Mouse (Mus musculus): Measurements from ENCODE around the gene Icosl. TPM values are rescaled to one million over a fixed set of nuclear protein-coding genes. Genes with fewer than 3 reads are reported as not detected.

Gene Icosl
- polyA plus RNA-seq, 1 experiment: 19.0 TPM

GRCm38 (mm10) chr10:78074977-78075376, 5.9 kb downstream of the Icosl start:
- no peaks in the 10 kb centered on the region for H3K27me3 ChIP-seq (replicated peaks; ENCODE audit: control insufficient read depth, insufficient read depth, low read length)
- H3K4me1 ChIP-seq (ENCODE audit: control insufficient read depth, insufficient read depth, low read length): no peaks in the 10 kb centered on the region
- H3K36me3 ChIP-seq (ENCODE audit: control insufficient read depth, insufficient read depth, low read length): no peaks in the 10 kb centered on the region; the same call in 1 of the 2 replicates
- no peak for DNase-seq
- H3K27ac ChIP-seq (ENCODE audit: insufficient read depth, low read depth, low read length): no peak overlapping the region
- WGBS: 85% methylated on average over 11 of the region's 11 CpGs
- TF ChIP-seq POLR2A (IDR thresholded peaks at IDR 0.05; ENCODE audit: low read depth, low read length) (no peak), CTCF (conservative IDR thresholded peaks at IDR 0.05; ENCODE audit: insufficient read depth, insufficient read length, low read depth, low read length) (no peak)
- H3K4me3 ChIP-seq (ENCODE audit: insufficient read depth, low read depth, low read length): no peak overlapping the region

DNA sequence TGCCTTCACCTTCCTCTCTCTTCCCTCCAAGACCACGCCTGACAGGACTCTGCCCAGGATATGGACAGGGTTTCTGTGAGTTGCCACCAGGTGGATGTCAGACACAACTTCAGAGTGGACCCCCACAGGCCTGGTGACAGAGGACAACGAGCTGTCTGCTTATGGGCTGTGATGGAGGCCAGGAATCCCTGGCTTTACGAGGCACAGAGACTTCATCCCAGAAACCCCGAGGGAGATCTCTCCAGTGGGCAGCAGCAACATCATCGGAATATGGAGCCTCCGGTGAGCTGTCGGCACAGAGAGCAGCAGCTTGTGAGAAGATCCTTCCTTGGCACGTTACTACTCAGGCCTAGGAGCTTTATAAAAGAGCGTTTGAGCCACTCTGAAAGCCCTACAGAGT, 8.8 kb downstream of the Icosl start:
- Histone ChIP-seq H3K36me3 (ENCODE audit: control insufficient read depth, insufficient read depth, low read length) (no peaks in the 10 kb centered on the region; the same call in 1 of the 2 replicates), H3K27me3 (replicated peaks; ENCODE audit: control insufficient read depth, insufficient read depth, low read length) (no peaks in the 10 kb centered on the region), H3K4me1 (ENCODE audit: control insufficient read depth, insufficient read depth, low read length) (no peaks in the 10 kb centered on the region), H3K27ac (ENCODE audit: insufficient read depth, low read depth, low read length) (no peak overlapping the region), H3K4me3 (ENCODE audit: insufficient read depth, low read depth, low read length) (no peak overlapping the region)
- DNase-seq: no peak
- 85% methylated on average over 9 of the region's 9 CpGs for WGBS
- TF ChIP-seq CTCF (conservative IDR thresholded peaks at IDR 0.05; ENCODE audit: insufficient read depth, insufficient read length, low read depth, low read length) (no peak), POLR2A (IDR thresholded peaks at IDR 0.05; ENCODE audit: low read depth, low read length) (no peak)

- TF ChIP-seq CTCF (conservative IDR thresholded peaks at IDR 0.05; ENCODE audit: insufficient read depth, insufficient read length, low read depth, low read length) (no peak), POLR2A (IDR thresholded peaks at IDR 0.05; ENCODE audit: low read depth, low read length) (no peak)
- DNase-seq: no peak
- no peaks in the 10 kb centered on the region for H3K4me1 ChIP-seq (ENCODE audit: control insufficient read depth, insufficient read depth, low read length)
- H3K27me3 ChIP-seq (replicated peaks; ENCODE audit: control insufficient read depth, insufficient read depth, low read length): no peaks in the 10 kb centered on the region
- 74% methylated on average over 5 of the region's 5 CpGs for WGBS
- no peak overlapping the region for H3K27ac ChIP-seq (ENCODE audit: insufficient read depth, low read depth, low read length)
- no peaks in the 10 kb centered on the region; the same call in 1 of the 2 replicates for H3K36me3 ChIP-seq (ENCODE audit: control insufficient read depth, insufficient read depth, low read length)
- H3K4me3 ChIP-seq (ENCODE audit: insufficient read depth, low read depth, low read length): no peak overlapping the region
Measured at GRCm38 (mm10) chr10:78078276-78078675, 9.2 kb downstream of the Icosl start.

DNA sequence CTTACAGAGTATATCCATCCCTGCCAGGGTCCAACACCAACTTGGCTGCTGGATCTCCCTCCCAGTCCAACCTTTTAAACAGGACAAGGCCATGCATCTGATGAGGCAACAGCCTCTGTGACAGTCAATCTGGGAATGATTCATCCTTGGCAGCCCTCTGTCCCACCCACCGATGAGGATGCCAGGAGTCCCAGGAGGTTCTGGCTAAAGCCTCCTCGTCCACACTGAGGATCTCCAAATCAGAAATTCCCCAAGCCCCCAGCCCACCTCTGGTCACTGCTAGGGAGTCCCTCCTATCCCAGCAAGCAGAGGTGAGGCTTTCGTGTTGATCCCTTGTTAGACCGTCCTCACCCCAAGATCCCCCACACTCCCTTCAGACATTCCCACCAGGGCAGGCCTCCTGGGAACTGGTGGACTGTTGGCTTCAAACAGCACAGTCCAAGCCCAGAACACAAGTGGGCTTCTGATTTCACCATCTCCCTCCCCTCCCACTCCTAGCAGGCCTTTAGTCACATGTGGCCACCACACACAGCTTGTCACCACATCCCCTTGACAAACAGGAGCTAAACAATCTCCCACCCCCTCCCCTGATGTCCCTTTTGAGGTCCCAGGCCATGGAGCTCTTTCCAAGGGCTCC, 11.0 kb downstream of the Icosl start:
- WGBS: 79% methylated on average over 4 of the region's 4 CpGs
- Histone ChIP-seq H3K4me3 (ENCODE audit: insufficient read depth, low read depth, low read length) (no peak overlapping the region), H3K27ac (ENCODE audit: insufficient read depth, low read depth, low read length) (no peak overlapping the region), H3K4me1 (ENCODE audit: control insufficient read depth, insufficient read depth, low read length) (no peaks in the 10 kb centered on the region), H3K27me3 (replicated peaks; ENCODE audit: control insufficient read depth, insufficient read depth, low read length) (no peaks in the 10 kb centered on the region), H3K36me3 (ENCODE audit: control insufficient read depth, insufficient read depth, low read length) (no peaks in the 10 kb centered on the region)
- TF ChIP-seq CTCF (conservative IDR thresholded peaks at IDR 0.05; ENCODE audit: insufficient read depth, insufficient read length, low read depth, low read length) (no peak), POLR2A (IDR thresholded peaks at IDR 0.05; ENCODE audit: low read depth, low read length) (no peak)
- no peak for DNase-seq

- no peak for DNase-seq
- Histone ChIP-seq H3K27me3 (replicated peaks; ENCODE audit: control insufficient read depth, insufficient read depth, low read length) (no peaks in the 10 kb centered on the region), H3K4me1 (ENCODE audit: control insufficient read depth, insufficient read depth, low read length) (no peaks in the 10 kb centered on the region), H3K36me3 (ENCODE audit: control insufficient read depth, insufficient read depth, low read length) (no peaks in the 10 kb centered on the region), H3K27ac (ENCODE audit: insufficient read depth, low read depth, low read length) (no peak overlapping the region), H3K4me3 (ENCODE audit: insufficient read depth, low read depth, low read length) (no peak overlapping the region)
- no peak for TF ChIP-seq POLR2A (IDR thresholded peaks at IDR 0.05; ENCODE audit: low read depth, low read length)
- 64% methylated on average over 1 of the region's 1 CpGs for WGBS
Measured at GRCm38 (mm10) chr10:78084073-78084472, 15.0 kb downstream of the Icosl start.

DNA sequence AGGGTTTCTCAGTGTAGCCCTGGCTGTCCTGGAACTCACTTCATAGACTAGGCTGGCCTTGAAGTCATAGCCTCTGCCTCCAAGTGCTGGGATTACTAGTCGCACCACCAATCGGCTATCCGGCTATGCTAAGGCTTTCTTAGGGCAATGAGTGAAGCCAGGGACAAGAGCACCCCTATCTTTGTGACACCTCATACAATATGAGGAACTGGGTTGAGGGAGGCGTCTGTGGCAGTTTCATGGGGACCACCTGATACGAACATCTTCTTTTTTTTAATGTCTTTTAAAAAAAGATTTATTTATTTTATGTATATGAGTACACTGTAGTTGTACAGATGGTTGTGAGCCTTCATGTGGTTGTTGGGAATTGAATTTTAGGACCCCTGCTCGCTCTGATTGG, 16.6 kb downstream of the Icosl start:
- 96% methylated on average over 6 of the region's 6 CpGs for WGBS
- no peaks in the 10 kb centered on the region for H3K27me3 ChIP-seq (replicated peaks; ENCODE audit: control insufficient read depth, insufficient read depth, low read length)
- DNase-seq: no peak
- H3K36me3 ChIP-seq (ENCODE audit: control insufficient read depth, insufficient read depth, low read length): no peaks in the 10 kb centered on the region
- H3K4me3 ChIP-seq (ENCODE audit: insufficient read depth, low read depth, low read length): no peak overlapping the region
- no peak overlapping the region for H3K27ac ChIP-seq (ENCODE audit: insufficient read depth, low read depth, low read length)
- H3K4me1 ChIP-seq (ENCODE audit: control insufficient read depth, insufficient read depth, low read length): no peaks in the 10 kb centered on the region
- no peak for TF ChIP-seq POLR2A (IDR thresholded peaks at IDR 0.05; ENCODE audit: low read depth, low read length)
- no peak for TF ChIP-seq CTCF (conservative IDR thresholded peaks at IDR 0.05; ENCODE audit: insufficient read depth, insufficient read length, low read depth, low read length)

DNA sequence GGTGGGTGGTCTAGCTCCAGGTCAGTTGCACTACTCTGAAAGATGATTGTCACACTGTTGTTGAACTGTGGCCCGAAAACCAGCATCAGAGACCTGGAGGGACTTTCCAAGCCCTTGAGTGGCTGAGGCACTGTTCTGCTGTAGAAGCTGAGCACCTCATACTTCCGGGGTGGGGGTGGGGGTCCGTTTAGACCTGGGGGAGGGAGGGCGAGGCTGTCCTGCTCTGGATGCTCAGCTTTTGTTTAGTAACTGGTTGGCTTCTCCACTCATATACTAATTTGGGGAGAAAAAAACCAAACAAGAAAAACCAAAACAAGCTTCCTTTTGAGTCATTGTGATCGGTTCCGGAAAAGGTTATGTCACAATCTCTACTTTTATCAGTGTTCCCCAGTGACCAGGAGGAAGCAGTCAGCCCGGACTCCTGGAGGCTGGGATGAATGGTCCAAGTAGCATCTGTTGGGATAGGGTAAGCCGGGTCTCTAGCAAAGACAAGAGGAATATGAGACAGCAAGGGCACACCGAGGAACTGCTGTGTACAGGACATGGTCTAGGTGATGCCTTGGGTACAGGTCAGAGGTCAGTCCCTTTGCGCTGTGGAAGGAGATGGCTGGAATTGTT, 17.5 kb downstream of the Icosl start:
- peak overlapping the region; percentile 36; the same call in 1 of the 2 replicates for H3K27ac ChIP-seq (ENCODE audit: insufficient read depth, low read depth, low read length)
- peak; percentile 33 for DNase-seq
- no peak overlapping the region for H3K4me3 ChIP-seq (ENCODE audit: insufficient read depth, low read depth, low read length)
- TF ChIP-seq CTCF (conservative IDR thresholded peaks at IDR 0.05; ENCODE audit: insufficient read depth, insufficient read length, low read depth, low read length): no peak
- 69% methylated on average over 10 of the region's 10 CpGs for WGBS
- H3K4me1 ChIP-seq (ENCODE audit: control insufficient read depth, insufficient read depth, low read length): no peaks in the 10 kb centered on the region
- H3K27me3 ChIP-seq (replicated peaks; ENCODE audit: control insufficient read depth, insufficient read depth, low read length): no peaks in the 10 kb centered on the region
- no peaks in the 10 kb centered on the region for H3K36me3 ChIP-seq (ENCODE audit: control insufficient read depth, insufficient read depth, low read length)
